Mouse (Mus musculus) stomach, embryonic 14.5 days (tissue): ENCODE measurements around the gene Tgfbi. TPM values are rescaled to one million over a fixed set of nuclear protein-coding genes. Genes with fewer than 3 reads are reported as not detected.

Experiments used
- ATAC-seq: fragments of 200-750 bp; cut with Nextera tagmentation; 2 replicates; pipeline ENCODE4 v1.8.0; 2017; ENCODE audit warnings: low read depth, moderate TSS enrichment; ENCODE audit not compliant: insufficient number of reproducible peaks, insufficient read depth, low FRiP score
- H3K27ac ChIP-seq: fragments of 300-500 bp; sonication (generic); 2 replicates; pipeline ENCODE4 v1.5.1; 2014; ENCODE audit warnings: mild to moderate bottlenecking, low read length, moderate library complexity, mixed read lengths
- H3K27me3 ChIP-seq: fragments of 300-500 bp; sonication (generic); 2 replicates; pipeline ENCODE4 v1.6.1; 2014; ENCODE audit warnings: low read length, control low read depth, mixed read lengths; ENCODE audit not compliant: control insufficient read depth, insufficient read depth
- H3K36me3 ChIP-seq: fragments of 300-500 bp; sonication (generic); 2 replicates; pipeline ENCODE4 v1.6.1; 2014; ENCODE audit warnings: mild to moderate bottlenecking, control low read depth, low read length, moderate library complexity, mixed read lengths; ENCODE audit not compliant: control insufficient read depth, insufficient read depth
- H3K4me1 ChIP-seq: fragments of 300-500 bp; sonication (generic); 2 replicates; pipeline ENCODE4 v1.6.1; 2014; ENCODE audit warnings: low read length, control low read depth, mixed read lengths; ENCODE audit not compliant: control insufficient read depth, insufficient read depth
- H3K4me2 ChIP-seq: fragments of 300-500 bp; sonication (generic); replicated peaks from 2 replicates; pipeline ENCODE4 v1.6.1; 2014; ENCODE audit warnings: low read depth, low read length, control low read depth
- H3K4me3 ChIP-seq: fragments of 300-500 bp; sonication (generic); 2 replicates; pipeline ENCODE4 v1.5.1; 2014; ENCODE audit warnings: low read depth, low read length, control low read depth
- H3K9ac ChIP-seq: fragments of 300-500 bp; sonication (generic); replicated peaks from 2 replicates; pipeline ENCODE4 v1.6.1; 2014; ENCODE audit warnings: low read depth, mild to moderate bottlenecking, control low read depth, low read length, moderate library complexity, mixed read lengths
- H3K9me3 ChIP-seq: fragments of 300-500 bp; sonication (generic); 2 replicates; pipeline ENCODE4 v1.6.1; 2016; ENCODE audit warnings: low read depth, low read length, control low read depth; ENCODE audit not compliant: control insufficient read depth
- WGBS: fragments of 180-500 bp; shearing (Covaris S2); extraction: QIAGEN DNeasy Blood & Tissue Kit; methylation state at CpG from one replicate; pipeline ENCODE4 v1.1.7; 2014; 5-methylcytosine and 5-hydroxymethylcytosine counted together
- polyA plus RNA-seq: library from polyadenylated mRNA; unstranded; fragments of >200 nt; fragmentation: Nextera tagmentation; extraction: Ambion mirVana; gene quantifications from 2 replicates; pipeline ENCODE4 v1.2.1, GENCODE M21; 2014

Tgfbi gene
- polyA plus RNA-seq, 1 experiment from 2014 or later = 123 TPM

DNA sequence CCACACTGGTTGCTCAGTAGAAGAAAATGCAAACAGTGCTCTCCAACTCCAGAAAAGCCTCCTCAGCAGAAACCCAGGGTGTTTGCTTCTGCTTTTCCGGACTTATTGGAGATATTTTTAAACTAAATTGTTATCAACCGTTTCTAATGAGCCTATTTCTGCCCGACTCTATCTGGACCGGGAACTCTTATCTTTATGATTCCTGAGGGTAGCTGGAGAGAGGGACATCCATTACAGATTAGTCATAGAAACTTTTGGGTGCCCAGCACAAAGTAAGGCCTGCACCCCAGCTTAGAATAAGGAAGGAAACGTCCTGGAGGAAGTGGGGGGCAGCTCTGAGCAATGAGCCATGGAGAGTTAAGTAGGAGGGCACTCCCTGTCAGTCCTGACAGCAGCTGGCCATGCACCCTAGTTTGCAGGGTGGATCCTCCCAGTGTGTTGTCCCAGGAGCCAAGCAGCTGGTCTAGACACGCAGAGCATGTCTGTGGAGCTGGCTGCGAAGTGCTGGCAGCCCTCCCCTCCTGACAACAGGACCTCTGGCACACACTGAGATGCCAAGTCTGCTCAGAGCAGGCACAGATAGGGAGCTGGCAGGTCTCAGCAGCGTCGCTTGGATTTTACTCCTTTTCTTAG is 4.2 kb downstream of the Tgfbi start:
- no peaks in the 10 kb centered on the region for H3K27me3 ChIP-seq
- peaks cover 33% of the 10 kb centered on the region for H3K4me1 ChIP-seq
- H3K9me3 ChIP-seq = no peaks in the 10 kb centered on the region
- peak overlapping the region; percentile 4; the same call in 1 of the 2 replicates for H3K27ac ChIP-seq
- no peak overlapping the region for H3K9ac ChIP-seq
- no peak for ATAC-seq
- no peak overlapping the region for H3K4me3 ChIP-seq
- H3K36me3 ChIP-seq = peaks cover 17% of the 10 kb centered on the region
- WGBS = 49% methylated on average over 9 of the region's 9 CpGs
- H3K4me2 ChIP-seq = no peak overlapping the region

DNA sequence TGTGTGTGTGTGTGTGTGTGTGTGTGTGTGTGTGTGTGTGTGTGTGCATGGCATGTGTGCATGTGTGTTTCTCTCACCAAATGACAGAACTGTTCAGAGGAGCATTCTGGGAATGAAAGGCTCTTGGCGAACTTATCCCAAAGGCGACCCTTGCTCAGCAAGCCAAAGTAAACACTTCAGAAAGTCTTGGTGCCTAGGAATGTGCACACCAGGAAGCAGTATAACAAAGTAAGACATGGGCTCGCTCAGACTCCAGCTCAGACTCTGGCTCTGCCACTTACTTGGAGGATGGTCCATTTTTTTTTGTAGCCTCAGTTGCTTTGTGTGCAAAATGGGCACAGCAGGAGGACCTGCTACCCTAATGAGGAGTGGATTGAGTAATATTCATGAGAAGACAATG is 5.4 kb downstream of the Tgfbi start:
- Histone ChIP-seq H3K4me1 (peaks cover 34% of the 10 kb centered on the region), H3K4me3 (no peak overlapping the region), H3K9ac (no peak overlapping the region), H3K27me3 (no peaks in the 10 kb centered on the region), H3K36me3 (peaks cover 17% of the 10 kb centered on the region), H3K9me3 (no peaks in the 10 kb centered on the region), H3K4me2 (no peak overlapping the region), H3K27ac (no peak overlapping the region)
- WGBS = 60% methylated on average over 3 of the region's 3 CpGs
- no peak for ATAC-seq

DNA sequence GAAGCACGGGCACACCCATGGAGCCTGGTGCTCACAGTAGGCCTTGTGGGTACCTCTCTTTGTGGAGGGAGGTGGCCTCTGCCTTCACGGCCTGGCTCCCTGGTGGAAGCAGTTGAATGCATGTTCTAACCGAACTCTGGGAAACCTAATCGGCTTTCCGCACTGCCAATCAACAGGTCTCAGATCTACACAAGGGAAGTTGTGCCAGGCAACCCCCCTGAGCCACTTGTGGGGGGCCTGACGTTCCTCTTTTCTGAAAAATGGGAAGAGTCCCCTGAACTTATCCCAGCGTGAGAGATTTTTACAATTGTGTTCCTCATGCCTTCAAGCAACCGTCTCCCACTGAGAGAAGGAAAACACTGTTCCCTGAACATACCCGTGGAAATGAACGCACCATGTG is 5.9 kb downstream of the Tgfbi start:
- WGBS = 84% methylated on average over 10 of the region's 10 CpGs
- H3K27ac ChIP-seq = no peak overlapping the region
- H3K36me3 ChIP-seq = peaks cover 19% of the 10 kb centered on the region
- H3K9ac ChIP-seq = no peak overlapping the region
- no peak for ATAC-seq
- no peaks in the 10 kb centered on the region for H3K27me3 ChIP-seq
- no peak overlapping the region for H3K4me2 ChIP-seq
- no peaks in the 10 kb centered on the region for H3K9me3 ChIP-seq
- H3K4me3 ChIP-seq = no peak overlapping the region
- H3K4me1 ChIP-seq = peaks cover 36% of the 10 kb centered on the region

DNA sequence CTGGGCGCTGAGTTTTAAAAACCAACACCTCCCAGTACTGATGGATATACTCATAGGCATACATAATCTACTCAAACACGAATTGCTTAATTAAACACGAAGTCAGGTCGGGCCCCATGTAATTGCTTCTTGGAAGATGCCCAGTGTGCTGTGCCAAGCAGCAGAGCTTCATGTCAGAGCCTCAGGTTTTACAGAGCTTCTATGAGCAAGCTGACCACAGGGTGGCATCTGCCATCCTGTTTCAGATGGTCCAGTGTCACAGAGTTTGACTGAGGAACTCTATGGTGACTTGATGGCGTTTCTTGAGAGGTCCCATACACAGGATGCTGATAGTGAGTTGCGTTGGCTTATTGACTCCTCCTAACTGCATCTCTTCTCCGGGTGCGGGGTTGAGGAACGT is 6.5 kb downstream of the Tgfbi start:
- 71% methylated on average over 9 of the region's 9 CpGs for WGBS
- H3K27ac ChIP-seq = no peak overlapping the region

DNA sequence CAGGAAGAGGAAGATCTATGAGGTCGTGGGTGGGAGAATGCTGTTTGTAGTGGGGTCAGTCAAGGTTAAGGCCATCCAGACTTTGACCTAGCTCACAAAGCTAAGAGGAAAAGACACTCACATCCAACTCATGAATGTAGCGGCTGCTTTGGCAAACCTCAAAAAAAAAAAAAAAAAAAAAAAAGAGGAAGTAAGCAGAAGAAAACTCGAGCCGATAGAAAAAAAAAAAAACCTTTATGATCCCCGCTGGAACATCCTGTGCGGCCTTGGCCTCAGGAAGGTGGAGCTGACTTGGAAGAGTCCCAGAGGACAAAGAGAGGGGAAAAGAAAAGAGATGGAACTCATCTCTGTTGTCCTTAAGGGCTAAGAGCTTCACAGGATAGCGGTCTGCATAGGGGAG is 7.1 kb downstream of the Tgfbi start:
- peaks cover 24% of the 10 kb centered on the region for H3K36me3 ChIP-seq
- 34% methylated on average over 7 of the region's 7 CpGs for WGBS
- H3K4me2 ChIP-seq = no peak overlapping the region
- H3K27ac ChIP-seq = no peak overlapping the region
- peaks cover 32% of the 10 kb centered on the region for H3K4me1 ChIP-seq
- no peaks in the 10 kb centered on the region for H3K27me3 ChIP-seq
- H3K9ac ChIP-seq = no peak overlapping the region
- no peak for ATAC-seq
- H3K4me3 ChIP-seq = no peak overlapping the region
- no peaks in the 10 kb centered on the region for H3K9me3 ChIP-seq

More for the DNA sequence above, 6.5 kb downstream of the Tgfbi start:
- Histone ChIP-seq H3K9ac (no peak overlapping the region), H3K9me3 (no peaks in the 10 kb centered on the region), H3K4me1 (peaks cover 33% of the 10 kb centered on the region), H3K4me3 (no peak overlapping the region), H3K36me3 (peaks cover 24% of the 10 kb centered on the region), H3K4me2 (no peak overlapping the region), H3K27me3 (no peaks in the 10 kb centered on the region)
- no peak for ATAC-seq

DNA sequence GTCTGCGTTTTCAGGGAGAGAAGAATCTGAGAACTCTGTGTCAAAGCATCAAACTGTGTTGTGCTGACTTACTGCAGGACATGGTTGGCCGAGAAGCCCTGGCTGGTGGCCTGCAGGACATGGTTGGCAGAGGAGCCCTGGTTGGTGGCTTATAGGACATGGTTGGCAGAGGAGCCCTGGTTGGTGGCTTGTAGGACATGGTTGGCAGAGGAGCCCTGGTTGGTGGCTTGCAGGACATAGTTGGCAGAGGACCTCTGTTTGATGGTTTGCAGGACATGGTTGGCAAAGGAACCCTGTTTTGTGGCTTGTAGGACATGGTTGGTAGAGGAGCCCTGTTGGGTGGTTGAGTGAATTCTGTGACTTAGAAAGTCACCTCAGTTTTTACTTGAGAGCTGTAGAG is 7.9 kb downstream of the Tgfbi start:
- Histone ChIP-seq H3K27me3 (no peaks in the 10 kb centered on the region), H3K9ac (no peak overlapping the region), H3K36me3 (peaks cover 24% of the 10 kb centered on the region), H3K27ac (no peak overlapping the region), H3K4me1 (peaks cover 28% of the 10 kb centered on the region), H3K4me3 (no peak overlapping the region), H3K9me3 (no peaks in the 10 kb centered on the region), H3K4me2 (no peak overlapping the region)
- ATAC-seq = no peak
- 92% methylated on average over 2 of the region's 2 CpGs for WGBS

DNA sequence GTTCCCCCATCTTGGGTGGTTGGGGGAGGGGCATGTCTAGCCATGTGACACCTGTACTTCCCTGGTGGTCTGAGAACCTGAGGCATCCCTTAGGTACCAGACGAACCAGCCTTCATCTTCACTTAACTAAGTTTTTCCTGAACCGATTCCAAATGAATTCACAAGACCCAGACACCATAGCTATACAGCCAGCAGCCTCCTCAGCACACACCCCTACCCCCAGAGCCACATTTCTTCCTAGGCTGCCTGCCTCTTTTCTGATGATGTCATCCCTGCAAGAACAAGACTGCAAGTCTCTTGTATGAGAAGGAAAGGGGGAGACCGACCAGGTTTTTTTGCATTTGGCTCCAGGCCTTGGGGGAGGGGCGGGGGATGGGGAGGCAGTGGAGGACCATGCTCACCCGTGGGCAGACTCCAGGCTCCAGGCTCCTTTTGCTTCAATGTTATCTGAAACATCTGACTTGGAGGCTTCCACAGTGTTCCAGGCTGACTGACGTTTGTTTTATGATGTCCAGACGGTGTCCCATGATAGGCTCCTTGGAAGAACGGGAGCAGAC is 13.0 kb downstream of the Tgfbi start:
- Histone ChIP-seq H3K9me3 (no peaks in the 10 kb centered on the region), H3K4me1 (peaks cover 11% of the 10 kb centered on the region; the same call in 1 of the 2 replicates), H3K4me2 (no peak overlapping the region), H3K27me3 (no peaks in the 10 kb centered on the region), H3K9ac (no peak overlapping the region), H3K4me3 (no peak overlapping the region), H3K36me3 (peaks cover 22% of the 10 kb centered on the region), H3K27ac (no peak overlapping the region)
- 38% methylated on average over 8 of the region's 8 CpGs for WGBS
- peak; percentile 62; the same call in 1 of the 2 replicates for ATAC-seq

DNA sequence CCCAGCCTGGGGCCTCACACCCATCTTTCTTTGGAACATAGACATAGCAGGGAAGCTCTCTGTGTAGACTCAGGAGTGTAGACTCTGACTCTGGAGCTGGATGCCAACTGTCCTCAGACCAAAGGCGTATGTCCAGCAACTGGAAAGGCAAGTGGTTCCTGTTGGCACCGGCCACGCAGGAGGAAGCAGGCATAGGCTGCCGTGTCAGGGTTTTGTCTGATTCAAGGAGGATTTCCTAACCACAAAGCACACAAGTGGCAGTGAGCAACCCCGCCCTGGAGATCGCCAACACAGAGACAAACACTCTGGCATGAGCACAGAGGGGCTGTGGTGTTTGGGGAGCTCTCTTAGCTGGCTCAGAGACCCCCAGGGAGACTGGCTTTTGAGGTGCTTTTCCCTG is 17.2 kb downstream of the Tgfbi start:
- no peak overlapping the region for H3K27ac ChIP-seq
- no peak overlapping the region for H3K9ac ChIP-seq
- H3K27me3 ChIP-seq = no peaks in the 10 kb centered on the region
- no peaks in the 10 kb centered on the region for H3K9me3 ChIP-seq
- no peak overlapping the region for H3K4me2 ChIP-seq
- peaks cover 20% of the 10 kb centered on the region for H3K4me1 ChIP-seq
- no peak for ATAC-seq
- WGBS = 69% methylated on average over 6 of the region's 6 CpGs
- peaks cover 31% of the 10 kb centered on the region for H3K36me3 ChIP-seq
- H3K4me3 ChIP-seq = no peak overlapping the region

DNA sequence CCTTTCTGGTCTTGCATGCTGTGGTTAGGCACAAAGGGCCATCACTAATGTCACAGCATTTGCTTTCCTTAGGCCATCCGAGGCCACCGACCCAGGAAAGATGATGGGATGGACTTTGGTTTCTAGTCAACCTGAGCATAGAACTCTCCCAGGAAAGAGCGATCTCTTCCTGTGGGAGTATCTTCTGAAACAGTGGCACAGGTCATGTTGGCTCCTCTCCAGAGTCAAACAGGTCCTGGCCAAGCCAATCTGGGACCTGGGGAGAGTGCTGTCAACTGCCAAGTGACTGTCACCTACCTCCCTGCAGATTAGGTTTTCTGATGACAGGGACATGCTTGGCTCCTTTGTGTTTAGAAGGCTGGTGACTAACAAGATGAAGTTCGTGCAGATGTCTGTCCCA is 20.8 kb downstream of the Tgfbi start:
- Histone ChIP-seq H3K27ac (peak overlapping the region; percentile 3), H3K9ac (no peak overlapping the region), H3K4me2 (no peak overlapping the region), H3K4me1 (peaks cover 36% of the 10 kb centered on the region), H3K36me3 (peaks cover 34% of the 10 kb centered on the region), H3K27me3 (no peaks in the 10 kb centered on the region), H3K4me3 (no peak overlapping the region), H3K9me3 (no peaks in the 10 kb centered on the region)
- 87% methylated on average over 4 of the region's 4 CpGs for WGBS
- ATAC-seq = no peak
